Mouse (Mus musculus): ENCODE data around the gene Dera.

Dera gene

DNA sequence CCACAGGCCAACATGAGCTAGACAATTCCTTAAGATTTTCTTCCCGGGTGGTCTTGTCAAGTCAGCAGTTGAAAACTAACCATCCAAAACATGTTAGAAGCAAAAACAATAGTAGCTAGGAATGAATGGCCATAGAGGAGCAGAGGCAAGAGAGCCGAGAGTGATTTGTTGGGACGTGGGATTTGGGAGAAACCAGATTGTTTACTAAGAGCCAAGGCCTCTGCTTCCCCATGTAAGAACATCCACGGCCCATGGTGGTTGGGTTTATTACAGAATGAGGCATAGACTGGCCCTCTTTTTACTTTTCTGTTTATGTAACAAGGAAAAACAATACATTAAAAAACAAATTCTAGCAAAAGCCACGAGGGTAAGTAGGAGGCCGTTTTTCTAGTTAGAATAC lies 54.4 kb downstream of the Dera start:
- DNase-seq, result no peak

DNA sequence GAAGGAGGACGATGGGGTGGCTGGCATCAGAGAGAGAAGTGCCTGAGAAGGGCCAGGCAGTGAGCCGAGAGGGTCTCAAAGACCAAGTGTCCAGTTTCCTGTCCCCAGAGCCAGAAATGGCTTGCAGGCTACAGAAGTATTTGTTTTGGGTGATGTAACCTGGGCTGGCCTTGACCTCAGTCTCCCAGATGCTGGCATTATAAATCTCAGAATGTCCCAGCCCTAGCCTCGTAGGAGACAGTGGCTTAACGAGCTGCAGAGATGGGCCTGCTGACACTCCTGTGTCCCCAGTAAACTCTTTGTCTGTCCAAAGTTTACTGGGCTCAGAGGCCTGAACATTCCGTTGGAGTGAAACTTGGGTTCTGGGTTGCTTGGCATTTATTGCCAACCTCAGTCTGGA lies 55.8 kb downstream of the Dera start:
- DNase-seq, result no peak

DNA sequence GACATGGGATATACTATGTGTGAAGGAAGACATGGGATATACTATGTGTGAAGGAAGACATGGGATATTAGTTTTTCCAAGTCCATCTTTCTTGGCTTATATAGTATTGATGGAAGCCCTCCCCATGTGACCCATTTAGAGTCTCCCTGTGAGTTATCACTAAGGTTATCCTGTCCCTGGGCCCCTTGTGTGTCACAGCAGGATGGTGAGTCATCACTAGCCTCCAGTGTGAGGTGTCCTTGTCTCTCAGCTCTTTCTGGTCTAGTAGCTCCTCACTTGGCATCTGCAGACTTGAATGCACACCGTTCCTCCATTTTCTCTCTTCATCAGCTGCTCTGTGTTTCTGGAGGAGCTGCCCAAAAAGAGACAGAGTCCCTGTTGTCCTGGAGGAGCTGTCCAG lies 59.7 kb downstream of the Dera start:
- DNase-seq, result no peak

GRCm38 (mm10) chr6:137816508-137816907 lies 62.2 kb downstream of the Dera start:
- peak; percentile 24 for DNase-seq

- no peak for DNase-seq
Measured at GRCm38 (mm10) chr6:137822550-137822949, 68.2 kb downstream of the Dera start.

- peak; percentile 71 for DNase-seq
Measured at GRCm38 (mm10) chr6:137824046-137825021, 70.0 kb downstream of the Dera start.

- DNase-seq, result no peak
Measured at GRCm38 (mm10) chr6:137825022-137825613, 70.8 kb downstream of the Dera start.

DNA sequence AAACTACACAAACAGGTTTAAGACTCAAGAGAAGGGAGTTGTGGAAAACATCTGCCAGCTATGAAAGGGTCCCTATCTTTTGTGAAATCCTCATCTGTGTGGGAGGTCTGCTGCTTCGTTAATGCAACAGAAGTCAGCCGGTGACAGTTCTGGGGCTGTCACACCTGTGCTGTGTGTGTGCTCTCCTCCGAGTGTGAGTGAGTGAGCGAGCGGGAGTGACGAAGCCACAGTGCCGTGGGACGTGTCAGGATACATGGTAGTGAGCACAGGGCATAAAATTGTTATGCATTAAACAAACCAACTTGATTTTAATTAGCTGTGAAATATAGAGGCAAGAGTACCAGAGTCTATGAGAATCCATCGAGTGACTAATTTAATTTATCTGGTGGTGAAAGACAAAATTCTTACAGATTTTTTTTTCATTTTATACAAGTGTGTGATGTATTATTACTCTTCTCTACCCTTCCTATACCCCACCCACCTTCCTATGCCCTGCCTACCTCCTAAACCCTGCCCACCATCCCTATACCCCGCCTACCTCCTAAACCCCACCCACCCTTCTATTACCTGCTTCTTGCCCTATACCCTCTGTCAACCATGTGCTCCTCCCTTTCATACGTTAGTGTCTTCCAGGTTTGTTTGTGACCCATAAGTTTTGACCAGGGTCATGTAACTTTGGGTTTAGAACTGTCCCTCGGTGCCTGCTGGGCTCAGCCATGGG lies 74.9 kb downstream of the Dera start:
- no peak for DNase-seq

DNA sequence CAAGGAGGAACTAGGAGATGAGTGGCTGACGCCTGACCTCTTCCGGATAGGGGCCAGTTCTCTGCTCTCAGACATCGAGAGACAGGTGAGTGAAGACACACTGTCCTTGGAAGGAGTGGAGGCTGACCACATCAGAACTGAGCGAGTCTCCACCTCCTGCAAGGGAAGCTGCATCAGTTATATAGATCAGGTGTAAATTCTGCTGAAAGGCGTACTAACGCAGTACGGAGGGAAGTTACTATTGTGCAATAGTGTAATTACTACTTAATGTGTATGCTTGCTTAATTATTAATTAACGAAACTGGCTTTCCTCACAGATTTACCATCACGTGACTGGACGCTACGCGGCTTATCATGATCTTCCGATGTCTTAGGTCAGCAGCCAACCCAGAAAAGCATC lies 82.5 kb downstream of the Dera start:
- DNase-seq, result no peak

- no peak for DNase-seq
Measured at GRCm38 (mm10) chr6:137843337-137843736, 89.0 kb downstream of the Dera start.

DNA sequence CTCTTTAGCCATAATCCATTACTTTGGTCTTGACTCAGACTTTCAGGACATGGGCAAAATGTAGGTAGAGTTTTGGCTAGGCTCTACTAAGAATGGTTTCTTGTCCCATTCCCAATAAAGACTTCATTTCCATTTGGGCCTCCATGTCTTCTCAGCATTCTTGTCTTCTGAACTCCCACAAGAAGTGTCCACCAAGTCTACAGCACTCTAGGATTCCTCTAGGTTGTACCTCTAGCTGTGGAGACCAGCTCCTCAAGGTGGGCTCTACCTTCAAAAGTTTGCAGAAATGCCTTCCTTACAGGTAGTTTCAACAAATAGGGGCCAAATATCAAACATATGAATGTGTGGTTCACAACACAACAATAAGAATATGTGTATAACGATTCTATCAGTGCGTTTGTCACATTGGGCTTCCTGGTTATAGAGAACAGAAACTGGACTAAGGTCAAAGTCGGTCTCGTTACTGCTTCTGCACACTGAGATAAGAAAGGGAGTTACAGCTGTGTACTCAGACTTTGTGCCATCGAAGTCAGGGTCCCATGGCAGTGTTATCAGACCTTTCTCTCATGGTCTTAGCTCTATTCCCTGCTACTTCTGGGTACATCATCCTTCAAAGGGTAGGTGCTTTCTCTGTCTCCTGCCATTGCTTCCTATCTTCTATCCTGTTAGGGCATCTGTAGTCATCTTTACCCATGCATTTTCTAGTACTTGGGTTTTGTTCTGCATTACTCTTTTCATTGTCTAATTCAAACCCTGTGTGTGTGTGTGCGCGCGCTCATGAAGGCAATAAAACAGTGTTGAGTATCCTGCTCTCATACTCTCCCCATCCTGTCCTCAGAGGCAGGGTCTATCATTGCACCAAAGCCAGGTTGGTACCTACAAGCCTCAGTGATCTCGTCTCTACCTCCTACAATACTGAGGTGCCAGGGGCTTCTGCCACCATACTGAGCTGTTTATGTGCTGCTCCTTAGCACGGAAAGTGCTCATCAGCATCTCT lies 103.2 kb downstream of the Dera start:
- no peak for DNase-seq

GRCm38 (mm10) chr6:137869903-137870580 lies 115.7 kb downstream of the Dera start:
- no peak for DNase-seq

DNA sequence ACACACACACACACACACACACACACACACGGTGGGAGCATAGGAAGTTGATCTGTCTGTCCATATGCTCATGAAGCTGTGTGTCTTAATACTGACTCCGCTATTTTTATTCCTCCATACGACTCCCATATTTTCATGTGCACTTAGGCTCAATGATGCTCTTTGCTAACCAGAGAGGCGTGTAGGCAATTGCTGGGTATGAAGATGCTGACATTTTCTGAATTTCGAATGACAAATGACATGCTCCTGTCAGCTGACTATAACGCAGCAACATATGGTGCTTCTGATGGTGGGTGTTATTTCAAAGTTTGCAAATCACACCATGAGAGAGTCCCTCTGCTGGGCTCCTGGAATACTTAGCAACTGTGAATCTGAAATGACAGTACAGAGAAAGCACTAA lies 116.3 kb downstream of the Dera start:
- DNase-seq, result no peak

- peak; percentile 66 for DNase-seq
Measured at GRCm38 (mm10) chr6:137872055-137872735, 117.8 kb downstream of the Dera start.

- no peak for DNase-seq
Measured at GRCm38 (mm10) chr6:137874471-137875244, 120.3 kb downstream of the Dera start.

DNA sequence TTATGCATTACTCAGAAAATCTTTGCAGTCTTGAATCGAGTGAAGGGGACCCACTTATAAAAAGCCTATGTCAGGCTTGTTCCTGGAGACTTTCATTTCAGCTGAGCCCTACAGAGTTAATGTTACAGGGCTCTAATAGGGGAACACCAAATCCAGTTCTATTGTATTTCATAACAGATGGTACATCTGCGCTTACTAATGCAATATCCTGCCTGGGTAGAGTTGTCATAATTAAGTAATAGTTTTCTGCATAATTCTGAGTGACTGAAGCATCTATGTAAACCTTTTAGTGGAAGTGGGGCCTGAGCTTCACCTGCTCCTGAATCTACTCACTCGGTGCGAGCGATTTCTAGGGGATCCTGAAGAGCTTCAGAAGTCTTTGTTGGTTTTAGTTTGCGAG lies 131.3 kb downstream of the Dera start:
- no peak for DNase-seq

DNA sequence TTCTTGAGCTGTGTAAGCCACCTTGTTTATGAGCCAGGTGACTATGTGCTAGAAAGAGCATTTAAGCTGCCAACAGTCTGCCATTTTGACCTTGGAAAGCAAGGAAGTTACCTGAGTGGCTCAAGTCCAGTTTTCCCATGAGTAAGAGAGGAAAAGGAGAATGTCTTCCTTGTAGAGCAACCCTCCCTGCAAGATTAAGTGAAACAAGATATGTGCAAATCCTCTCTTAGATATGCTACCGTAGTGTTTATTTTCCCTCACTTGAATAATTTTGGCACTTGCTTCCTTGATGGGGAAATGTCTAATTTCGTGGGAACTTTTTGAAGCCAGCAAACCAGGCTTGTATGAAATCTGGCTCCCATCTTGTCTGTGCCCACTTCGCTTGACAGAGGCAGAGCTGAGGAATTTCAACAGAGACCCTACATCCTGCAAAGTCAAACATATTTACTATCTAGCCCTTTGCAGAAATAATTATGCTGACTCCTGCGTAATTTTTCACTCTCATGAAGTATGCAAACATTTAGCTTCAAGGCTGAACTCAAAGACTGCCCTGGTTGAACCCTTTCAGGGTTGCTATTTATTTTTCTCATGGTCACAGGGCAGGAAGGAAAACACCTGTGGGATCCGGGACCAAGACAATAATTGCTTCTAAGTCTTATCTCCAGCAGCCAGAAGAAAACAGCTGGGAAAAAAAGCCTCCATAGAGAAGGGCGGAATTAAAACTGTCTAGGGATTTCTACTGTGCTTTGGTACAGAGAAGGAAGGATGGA lies 132.0 kb downstream of the Dera start:
- DNase-seq, result no peak

- no peak for DNase-seq
Measured at GRCm38 (mm10) chr6:137887258-137887657, 132.9 kb downstream of the Dera start.

DNA sequence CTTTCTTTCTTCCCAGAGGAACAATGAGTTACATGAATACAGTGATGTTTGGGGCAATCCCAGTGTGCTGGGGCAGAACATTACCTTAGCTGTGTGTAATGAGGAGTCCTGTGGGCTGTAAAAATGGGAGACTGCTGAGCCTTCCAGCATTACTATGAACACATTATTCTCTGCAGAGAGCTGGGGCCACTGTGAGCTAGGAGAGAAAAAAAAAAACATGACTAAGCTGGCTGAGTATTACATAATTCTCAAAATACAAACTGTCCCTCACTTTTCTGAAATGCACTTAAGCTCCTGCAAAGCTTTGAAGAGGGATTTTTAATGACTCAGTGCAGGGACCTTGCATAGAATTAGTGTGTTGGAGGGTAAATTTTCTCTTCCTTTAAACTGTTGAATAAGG lies 143.3 kb downstream of the Dera start:
- DNase-seq, result no peak

DNA sequence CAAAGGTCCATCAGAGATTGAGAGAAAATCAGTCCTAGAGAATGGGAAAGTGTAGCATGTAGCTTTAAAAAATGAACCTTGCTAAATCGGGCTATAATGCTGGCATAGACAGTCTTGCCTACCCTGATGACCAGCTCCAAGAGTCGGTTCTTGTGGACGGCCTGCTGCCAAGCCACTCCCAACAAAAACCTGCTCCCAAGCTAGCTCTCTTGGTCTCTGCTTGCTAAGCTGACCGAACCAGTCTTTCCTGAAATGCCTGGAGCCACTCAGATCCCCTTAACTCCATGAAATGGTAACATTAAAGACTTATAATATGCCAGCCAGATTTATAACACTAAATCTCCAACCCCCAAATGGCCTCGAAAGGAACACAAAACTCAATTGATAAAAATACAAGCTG lies 146.9 kb downstream of the Dera start:
- DNase-seq, result no peak

Data from retina, postnatal 1 day (tissue).